Mouse (Mus musculus) spleen, adult 12 weeks (tissue): ENCODE measurements around the gene Gm5615.

ENCODE experiments used
- DNase-seq: peaks from one replicate; pipeline ENCODE4 v3.0.0; 2022; ENCODE audit warnings: low spot score

The Gm5615 gene

DNA sequence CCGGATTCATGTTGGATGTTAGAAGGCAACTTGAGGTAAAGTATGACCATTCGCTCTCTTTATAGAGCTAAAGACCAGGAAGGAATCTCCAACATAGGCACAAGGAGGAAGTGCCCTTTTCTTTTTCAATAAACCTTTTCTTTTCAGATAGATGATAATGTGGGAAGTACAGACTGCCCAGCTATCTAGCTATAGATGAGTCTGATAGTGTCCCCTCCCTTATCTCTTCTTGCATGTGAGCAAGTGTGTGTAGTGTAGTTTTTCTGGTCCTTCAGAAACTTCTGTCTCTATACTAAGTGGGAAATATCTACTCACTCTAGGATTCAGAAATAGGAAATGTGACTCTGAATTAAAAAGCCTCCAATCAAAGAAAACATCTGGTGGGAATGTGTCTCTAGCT lies at the start of gene Gm5615:
TSS of gene Gm5615 (minus strand) at position 101 of the 400 bp plus-strand sequence.
- DNase-seq = no peak

DNA sequence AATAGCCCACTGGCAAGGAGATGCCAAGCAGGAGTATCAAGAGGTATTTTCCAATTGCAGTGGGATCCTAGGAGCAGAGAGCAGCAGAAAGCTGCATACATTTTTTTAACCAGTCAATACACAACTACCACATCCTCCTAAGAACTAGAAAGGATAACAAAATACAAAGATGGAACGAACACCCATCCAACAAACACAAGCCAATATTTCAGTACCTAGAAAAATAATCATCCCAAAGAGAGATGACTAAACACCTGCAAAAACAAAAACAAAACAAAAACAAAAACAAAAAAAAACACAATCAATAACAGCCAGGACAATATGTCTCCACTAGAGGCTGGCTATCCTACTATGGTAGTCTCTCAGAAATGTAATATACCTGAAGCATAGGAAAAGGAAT lies 40.8 kb upstream of the Gm5615 start, which contains the start of gene Gm17689:
TSS of gene Gm17689 (minus strand) at position 101 of the 400 bp plus-strand sequence.
- DNase-seq = no peak

DNA sequence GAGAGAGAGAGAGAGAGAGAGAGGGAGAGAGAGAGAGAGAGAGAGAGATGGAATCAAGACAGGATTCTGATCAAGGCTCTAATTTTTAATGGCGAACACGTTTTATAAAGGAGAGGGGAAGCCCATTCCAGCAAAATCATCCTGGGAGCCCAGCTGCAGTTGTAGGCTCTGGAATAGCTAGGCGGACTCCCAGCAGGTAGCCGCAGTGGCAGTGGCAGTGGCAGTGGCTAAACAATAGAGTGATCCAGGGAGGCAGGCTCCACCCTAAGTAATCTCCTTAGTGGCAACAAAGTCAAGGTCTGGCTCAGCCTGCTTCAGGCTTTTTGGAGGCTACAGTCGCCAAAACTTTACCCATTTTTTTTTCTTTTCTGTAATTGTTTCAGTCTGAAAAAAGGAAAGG lies 37.6 kb downstream of the Gm5615 start:
- no peak for DNase-seq

DNA sequence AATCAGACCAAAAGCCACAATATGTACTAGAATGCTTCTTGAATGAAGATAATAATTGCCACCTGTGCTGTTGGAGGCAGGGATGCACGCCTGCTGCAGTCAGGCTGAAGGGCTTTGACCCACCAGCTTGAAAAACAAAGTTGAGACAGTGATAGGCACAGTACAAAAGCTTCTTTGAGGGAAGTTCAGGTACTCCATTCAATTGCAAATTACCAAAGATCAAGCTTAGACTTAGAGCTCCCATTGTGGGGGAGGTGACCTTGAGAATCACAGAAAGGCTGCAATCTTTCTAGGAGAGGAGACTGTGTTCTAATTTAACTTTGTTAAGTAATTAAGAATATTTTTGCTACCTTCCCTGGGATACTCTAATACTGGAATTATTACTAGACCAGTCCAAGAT lies 45.9 kb downstream of the Gm5615 start:
- DNase-seq = no peak

DNA sequence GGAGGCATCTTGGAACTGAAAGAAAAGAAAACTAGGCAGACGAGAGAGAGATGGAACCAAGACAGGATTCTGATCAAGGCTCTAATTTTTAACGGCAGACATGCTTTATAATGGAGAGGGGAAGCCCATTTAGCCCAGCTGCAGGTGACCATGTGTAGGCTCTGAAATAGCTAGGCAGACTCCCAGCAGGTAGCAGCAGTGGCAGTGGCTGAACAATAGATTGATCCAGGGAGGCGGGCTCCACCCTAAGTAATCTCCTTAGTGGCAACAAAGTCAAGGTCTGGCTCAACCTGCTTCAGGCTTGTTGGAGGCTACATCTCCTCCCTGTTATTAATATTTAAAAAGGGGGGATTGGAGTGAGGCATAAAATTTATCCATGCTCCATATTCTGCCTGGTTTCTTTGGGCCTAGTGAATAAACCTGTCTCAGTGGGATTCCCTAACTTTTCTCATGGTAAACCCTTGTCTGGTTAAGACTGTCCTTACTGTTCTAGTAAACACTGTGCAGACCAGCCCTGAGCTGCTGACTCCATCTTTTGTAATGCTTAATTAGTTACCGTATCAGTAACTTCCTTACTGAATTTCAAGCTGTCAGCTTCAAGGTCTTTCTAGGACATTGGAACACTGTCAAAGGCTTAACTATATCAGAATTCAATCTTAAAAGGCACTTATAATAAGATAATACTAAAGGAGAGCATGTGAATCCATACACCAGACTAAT lies 47.1 kb downstream of the Gm5615 start:
- DNase-seq = no peak
